Mouse (Mus musculus) heart, embryonic 14.5 days (tissue): ENCODE data around the gene Ddx39b. TPM values are rescaled to one million over a fixed set of nuclear protein-coding genes. Genes with fewer than 3 reads are reported as not detected.

Source experiments
- ATAC-seq: fragments of 200-750 bp; cut with Nextera tagmentation; 2 replicates; pipeline ENCODE4 v1.8.0; 2017; ENCODE audit warnings: low read depth, moderate TSS enrichment; ENCODE audit not compliant: insufficient number of reproducible peaks, insufficient read depth, low FRiP score
- H3K27ac ChIP-seq, 2 experiments: fragments of 200-500 bp in 1 of 2; fragments of 300-500 bp in 1 of 2; sonication (generic) in 1 of 2; replicated peaks in 1 of 2; 2 replicates each; pipeline ENCODE4 v1.5.1; 2012 to 2014; ENCODE audit warnings: low read depth in 2 of 2, low read length in 2 of 2, control low read depth in 1 of 2, mild to moderate bottlenecking in 1 of 2, mixed read lengths in 1 of 2; ENCODE audit not compliant: control insufficient read depth in 1 of 2, insufficient read depth in 1 of 2
- H3K27me3 ChIP-seq: fragments of 300-500 bp; sonication (generic); 2 replicates; pipeline ENCODE4 v1.6.1; 2014; ENCODE audit warnings: mild to moderate bottlenecking, low read length, control low read depth; ENCODE audit not compliant: control insufficient read depth, insufficient read depth
- H3K36me3 ChIP-seq: fragments of 300-500 bp; sonication (generic); 2 replicates; pipeline ENCODE4 v1.6.1; 2014; ENCODE audit warnings: mild to moderate bottlenecking, control low read depth, low read length, mixed read lengths; ENCODE audit not compliant: control insufficient read depth, insufficient read depth
- H3K4me1 ChIP-seq, 2 experiments: fragments of 200-500 bp in 1 of 2; fragments of 300-500 bp in 1 of 2; sonication (generic) in 1 of 2; 2 replicates each; pipeline ENCODE4 v1.6.1; 2012 to 2014; ENCODE audit warnings: low read length in 2 of 2, control low read depth in 1 of 2, mixed read lengths in 1 of 2; ENCODE audit not compliant: control insufficient read depth in 2 of 2, insufficient read depth in 2 of 2
- H3K4me2 ChIP-seq: fragments of 300-500 bp; sonication (generic); 2 replicates; pipeline ENCODE4 v1.6.1; 2014; ENCODE audit warnings: mild to moderate bottlenecking, low read length
- H3K4me3 ChIP-seq, 2 experiments: fragments of 200-500 bp in 1 of 2; fragments of 300-500 bp in 1 of 2; sonication (generic) in 1 of 2; 2 replicates each; pipeline ENCODE4 v1.5.1; 2012 to 2014; ENCODE audit warnings: low read length in 2 of 2, mild to moderate bottlenecking in 2 of 2, control low read depth in 1 of 2, low read depth in 1 of 2, moderate library complexity in 1 of 2; ENCODE audit not compliant: control insufficient read depth in 1 of 2, insufficient read depth in 1 of 2
- H3K9ac ChIP-seq: fragments of 300-500 bp; sonication (generic); 2 replicates; pipeline ENCODE4 v1.6.1; 2014; ENCODE audit warnings: mild to moderate bottlenecking, low read length
- H3K9me3 ChIP-seq: fragments of 300-500 bp; sonication (generic); 2 replicates; pipeline ENCODE4 v1.6.1; 2016; ENCODE audit warnings: low read length, control low read depth; ENCODE audit not compliant: control insufficient read depth
- whole genome bisulfite sequencing: fragments of 180-500 bp; shearing (Covaris S2); extraction: QIAGEN DNeasy Blood & Tissue Kit; methylation state at CpG from one replicate; pipeline ENCODE4 v1.1.7; 2014; 5-methylcytosine and 5-hydroxymethylcytosine counted together
- polyA plus RNA-seq: library from polyadenylated mRNA; unstranded; fragments of >200 nt; fragmentation: Nextera tagmentation; extraction: Ambion mirVana; gene quantifications from 2 replicates; pipeline ENCODE4 v1.2.1, GENCODE M21; 2014

Ddx39b gene
- polyA plus RNA-seq, 1 experiment from 2014 or later: 246 TPM

- Histone ChIP-seq H3K9ac (no peak overlapping the region), H3K36me3 (no peaks in the 10 kb centered on the region), H3K4me2 (no peak overlapping the region), H3K27ac (no peak overlapping the region), H3K27me3 (0 out of 2 replicates have a peak, but pooled peaks cover 3% of the 10 kb centered on the region), H3K9me3 (no peaks in the 10 kb centered on the region), H3K4me3 (no peak overlapping the region), H3K4me1 (no peaks in the 10 kb centered on the region)
- 29% methylated on average over 3 of the region's 3 CpGs for WGBS
- ATAC-seq: no peak
These were observed 28.3 kb downstream of the Ddx39b start for GRCm38 (mm10) chr17:35269653-35270347.

GRCm38 (mm10) chr17:35272249-35272648 lies 30.7 kb downstream of the Ddx39b start:
- H3K9ac ChIP-seq: no peak overlapping the region
- no peak overlapping the region for H3K27ac ChIP-seq
- 61% methylated on average over 3 of the region's 3 CpGs for WGBS
- H3K36me3 ChIP-seq: no peaks in the 10 kb centered on the region
- H3K4me2 ChIP-seq: no peak overlapping the region
- no peak for ATAC-seq
- H3K4me1 ChIP-seq: no peaks in the 10 kb centered on the region
- no peaks in the 10 kb centered on the region for H3K9me3 ChIP-seq
- H3K27me3 ChIP-seq: peaks cover 23% of the 10 kb centered on the region
- no peak overlapping the region for H3K4me3 ChIP-seq

GRCm38 (mm10) chr17:35274770-35275169 lies 33.2 kb downstream of the Ddx39b start:
- ATAC-seq: no peak
- Histone ChIP-seq H3K9me3 (no peaks in the 10 kb centered on the region), H3K9ac (no peak overlapping the region), H3K27ac (no peak overlapping the region), H3K4me3 (no peak overlapping the region), H3K4me2 (no peak overlapping the region), H3K4me1 (no peaks in the 10 kb centered on the region), H3K27me3 (peaks cover 30% of the 10 kb centered on the region), H3K36me3 (no peaks in the 10 kb centered on the region)
- 7% methylated on average over 11 of the region's 11 CpGs for WGBS

- no peaks in the 10 kb centered on the region for H3K9me3 ChIP-seq
- WGBS: 18% methylated on average over 13 of the region's 13 CpGs
- H3K36me3 ChIP-seq: no peaks in the 10 kb centered on the region
- no peaks in the 10 kb centered on the region for H3K4me1 ChIP-seq
- no peak overlapping the region for H3K27ac ChIP-seq
- H3K27me3 ChIP-seq: peaks cover 30% of the 10 kb centered on the region
- H3K4me3 ChIP-seq: no peak overlapping the region
- ATAC-seq: no peak
- no peak overlapping the region for H3K9ac ChIP-seq
- H3K4me2 ChIP-seq: no peak overlapping the region
These were observed 34.8 kb downstream of the Ddx39b start for GRCm38 (mm10) chr17:35276304-35276864.

- ATAC-seq: no peak
- H3K27ac ChIP-seq: no peak overlapping the region
- peaks cover 30% of the 10 kb centered on the region for H3K27me3 ChIP-seq
- no peak overlapping the region for H3K4me2 ChIP-seq
- H3K36me3 ChIP-seq: no peaks in the 10 kb centered on the region
- no peaks in the 10 kb centered on the region for H3K4me1 ChIP-seq
- H3K9ac ChIP-seq: no peak overlapping the region
- H3K4me3 ChIP-seq: no peak overlapping the region
- no peaks in the 10 kb centered on the region for H3K9me3 ChIP-seq
- WGBS: 82% methylated on average over 8 of the region's 8 CpGs
These were observed 36.5 kb downstream of the Ddx39b start for GRCm38 (mm10) chr17:35278049-35278448.

GRCm38 (mm10) chr17:35278957-35279688 lies 37.6 kb downstream of the Ddx39b start:
- Histone ChIP-seq H3K9me3 (no peaks in the 10 kb centered on the region), H3K9ac (no peak overlapping the region), H3K27ac (no peak overlapping the region), H3K36me3 (no peaks in the 10 kb centered on the region), H3K4me1 (no peaks in the 10 kb centered on the region), H3K4me3 (no peak overlapping the region), H3K27me3 (peaks cover 30% of the 10 kb centered on the region), H3K4me2 (no peak overlapping the region)
- no peak for ATAC-seq
- 82% methylated on average over 13 of the region's 13 CpGs for WGBS

GRCm38 (mm10) chr17:35280276-35280675 lies 38.7 kb downstream of the Ddx39b start:
- H3K9ac ChIP-seq: no peak overlapping the region
- H3K4me1 ChIP-seq: no peaks in the 10 kb centered on the region
- ATAC-seq: no peak
- H3K4me3 ChIP-seq: no peak overlapping the region
- WGBS: 73% methylated on average over 3 of the region's 3 CpGs
- no peak overlapping the region for H3K4me2 ChIP-seq
- no peaks in the 10 kb centered on the region for H3K36me3 ChIP-seq
- no peaks in the 10 kb centered on the region for H3K9me3 ChIP-seq
- peaks cover 26% of the 10 kb centered on the region for H3K27me3 ChIP-seq
- no peak overlapping the region for H3K27ac ChIP-seq
